Mouse (Mus musculus) spleen, adult 2 months (tissue): ENCODE measurements at regions not wholly inside any gene's neighbourhood (a gene's known extent, or its start where the extent isn't known, plus 50 kb on each side); places are given as distances from the start of the nearest gene placed in this dataset.

Source experiments
- CTCF ChIP-seq: fragments of 200-500 bp; IDR thresholded peaks from 2 replicates; pipeline ENCODE4 v1.5.1; 2011; ENCODE audit warnings: mild to moderate bottlenecking, inconsistent platforms; ENCODE audit not compliant: insufficient read depth, insufficient read length, insufficient replicate concordance; ENCODE audit errors: extremely low read depth
- POLR2A ChIP-seq: fragments of 200-500 bp; IDR thresholded peaks from 2 replicates; pipeline ENCODE4 v1.6.1; 2011; ENCODE audit warnings: low read depth, low read length, inconsistent platforms

DNA sequence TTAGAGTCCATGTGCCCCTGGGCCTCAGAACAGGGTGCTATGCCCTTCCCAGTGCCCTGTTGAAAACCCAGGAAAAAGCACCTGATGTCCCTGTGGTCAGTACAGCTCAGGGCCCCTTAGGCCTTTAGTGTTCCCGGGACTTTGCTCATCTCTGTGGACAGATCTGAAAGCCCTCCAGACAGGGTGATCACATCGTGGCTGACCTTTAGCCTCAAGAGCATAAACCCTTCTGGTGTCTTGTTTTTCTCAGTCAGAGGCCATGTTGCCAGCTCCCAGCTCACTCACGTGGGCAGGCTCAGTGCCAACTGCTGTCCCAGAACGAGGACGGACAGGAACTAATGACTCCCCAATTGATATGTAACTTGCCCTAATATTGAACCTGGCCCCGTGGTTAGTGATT lies 275.8 kb upstream of the Maf start:
- TF ChIP-seq CTCF (no peak), POLR2A (no peak)
